Mouse (Mus musculus) bone marrow macrophage, adult 2 months (primary cell): ENCODE data around the gene Spock1. TPM values are rescaled to one million over a fixed set of nuclear protein-coding genes. Genes with fewer than 3 reads are reported as not detected.

ENCODE experiments used
- H3K27ac ChIP-seq: 2 replicates; pipeline ENCODE4 v1.5.1; 2012; ENCODE audit warnings: low read depth, low read length; ENCODE audit not compliant: insufficient read depth
- H3K4me1 ChIP-seq: 2 replicates; pipeline ENCODE4 v1.6.1; 2012; ENCODE audit warnings: low read length; ENCODE audit not compliant: control insufficient read depth, insufficient read depth
- H3K4me3 ChIP-seq: 2 replicates; pipeline ENCODE4 v1.5.1; 2012; ENCODE audit warnings: mild to moderate bottlenecking, low read length, moderate library complexity; ENCODE audit not compliant: insufficient read depth
- CTCF ChIP-seq: IDR thresholded peaks from 2 replicates; pipeline ENCODE4 v1.5.1; 2012; ENCODE audit warnings: low read depth, mild to moderate bottlenecking, low read length, moderate library complexity
- POLR2A ChIP-seq: IDR thresholded peaks from 2 replicates; pipeline ENCODE4 v1.6.1; 2012; ENCODE audit warnings: mild to moderate bottlenecking, low read depth, low read length, borderline replicate concordance
- polyA plus RNA-seq: library from polyadenylated mRNA; stranded (reverse); fragments of >200 nt; gene quantifications from 2 replicates; pipeline ENCODE4 v1.2.4, GENCODE M21; 2012; ENCODE audit not compliant: missing spikeins, insufficient read depth, insufficient read length

Spock1 gene
- polyA plus RNA-seq, 1 experiment: not detected

DNA sequence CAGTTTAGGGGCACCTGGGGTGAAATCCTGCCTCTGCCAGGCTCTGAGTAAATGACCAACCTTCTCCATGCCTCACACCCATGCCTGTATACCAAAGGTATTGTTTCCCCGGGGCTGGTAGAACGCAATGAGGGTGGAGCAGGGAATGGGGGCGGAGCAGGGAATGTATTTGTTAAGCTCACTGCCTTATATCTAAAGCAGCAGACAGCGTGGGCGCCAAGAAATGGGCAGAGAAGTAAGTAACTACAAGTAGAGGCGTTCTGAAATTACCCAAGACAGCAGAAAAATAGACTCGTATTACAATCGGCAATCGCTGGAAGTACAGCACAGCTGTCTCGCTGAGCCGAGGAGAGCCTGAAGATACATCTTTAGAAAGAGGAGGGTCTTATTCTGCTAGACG, 125.2 kb downstream of the Spock1 start:
- Histone ChIP-seq H3K4me3 (no peak overlapping the region), H3K27ac (no peak overlapping the region), H3K4me1 (no peaks in the 10 kb centered on the region)
- TF ChIP-seq CTCF (no peak), POLR2A (no peak)

DNA sequence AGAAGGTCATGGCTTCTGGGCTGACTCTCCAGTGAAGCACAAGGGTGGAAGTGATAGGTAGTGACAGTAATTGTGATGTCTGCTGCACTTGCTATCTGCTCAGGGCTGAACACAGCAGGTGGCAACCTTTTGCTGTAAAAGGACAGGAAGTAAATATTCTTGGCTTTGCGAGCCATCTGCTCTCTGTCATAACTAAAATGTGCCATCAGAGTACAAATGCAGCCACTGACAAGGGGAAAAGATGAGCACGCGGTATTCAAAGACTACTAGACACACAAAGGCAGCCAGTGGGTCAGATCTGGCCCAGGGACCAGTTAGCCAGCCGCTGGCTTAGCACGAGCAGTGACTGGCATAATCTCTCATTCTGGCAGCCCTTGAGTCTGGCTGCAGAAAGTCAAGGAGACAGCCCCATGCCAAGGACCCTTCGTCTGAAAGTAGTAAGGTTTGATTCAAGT, 126.0 kb downstream of the Spock1 start:
- Histone ChIP-seq H3K4me3 (no peak overlapping the region), H3K27ac (no peak overlapping the region), H3K4me1 (no peaks in the 10 kb centered on the region)
- TF ChIP-seq CTCF (no peak), POLR2A (no peak)

DNA sequence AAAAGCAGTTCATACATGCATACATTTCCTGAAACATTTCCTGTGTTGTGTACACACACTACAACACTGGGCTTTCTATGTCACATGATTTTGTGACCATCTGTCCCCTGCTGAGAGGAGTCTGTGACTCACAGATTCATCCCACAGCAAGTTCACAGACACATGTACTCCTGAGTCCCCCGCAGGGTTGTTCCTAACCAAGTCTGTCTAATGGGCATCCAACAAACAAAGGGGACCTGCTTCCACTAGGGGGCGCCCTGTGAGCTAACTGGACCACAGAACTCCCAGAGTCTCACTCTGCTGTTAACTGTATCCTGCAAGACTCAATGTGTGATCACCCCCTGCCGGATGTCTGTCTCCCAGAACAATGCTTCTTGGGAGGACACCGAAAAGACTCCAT, 129.0 kb downstream of the Spock1 start:
- no peak overlapping the region for H3K27ac ChIP-seq
- no peak overlapping the region for H3K4me3 ChIP-seq
- TF ChIP-seq POLR2A (no peak), CTCF (0 out of 2 replicates have a peak, but pooled peaks have one; percentile 26)
- H3K4me1 ChIP-seq: no peaks in the 10 kb centered on the region

DNA sequence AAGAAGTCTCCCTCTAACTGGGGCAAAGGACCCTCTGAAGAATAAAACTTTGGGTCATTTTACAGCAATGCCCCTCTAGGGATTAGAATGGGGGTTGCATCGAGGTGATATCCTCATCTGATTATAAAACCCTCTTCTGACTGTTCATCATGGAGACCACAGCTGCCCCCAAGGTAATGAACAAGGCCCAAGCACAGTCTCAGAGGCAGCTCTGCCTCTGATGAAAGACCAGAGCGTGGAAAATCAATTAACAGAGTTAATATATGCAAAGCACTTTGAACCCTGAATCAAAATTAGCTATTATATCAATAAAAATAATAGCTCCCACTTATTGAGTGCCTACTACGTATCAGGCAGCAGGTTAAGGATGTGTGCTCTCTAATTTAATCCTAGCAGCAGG, 129.6 kb downstream of the Spock1 start:
- Histone ChIP-seq H3K27ac (no peak overlapping the region), H3K4me1 (no peaks in the 10 kb centered on the region), H3K4me3 (no peak overlapping the region)
- TF ChIP-seq POLR2A: no peak
- TF ChIP-seq CTCF: no peak

DNA sequence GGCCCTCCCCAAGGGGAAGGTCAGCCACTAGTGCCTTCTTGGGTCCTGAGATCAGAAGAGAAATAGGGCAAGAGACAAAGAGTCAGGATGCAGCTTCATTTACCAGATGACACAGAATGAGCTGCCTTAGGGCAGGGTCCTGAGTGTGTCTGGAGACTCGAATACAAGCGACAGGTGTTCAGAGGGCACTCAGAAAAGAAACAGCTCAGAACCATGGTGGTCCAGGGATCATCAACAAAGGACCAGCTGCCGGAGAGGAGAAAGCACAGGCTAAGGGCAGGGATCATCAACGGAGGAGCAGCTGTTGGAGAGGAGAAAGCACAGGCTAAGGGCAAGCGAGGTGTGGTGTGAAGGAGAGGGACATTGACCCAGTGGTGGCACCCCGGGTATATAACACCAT, 136.1 kb downstream of the Spock1 start:
- no peak overlapping the region for H3K4me3 ChIP-seq
- no peak for TF ChIP-seq POLR2A
- TF ChIP-seq CTCF: no peak
- no peak overlapping the region for H3K27ac ChIP-seq
- H3K4me1 ChIP-seq: no peaks in the 10 kb centered on the region

DNA sequence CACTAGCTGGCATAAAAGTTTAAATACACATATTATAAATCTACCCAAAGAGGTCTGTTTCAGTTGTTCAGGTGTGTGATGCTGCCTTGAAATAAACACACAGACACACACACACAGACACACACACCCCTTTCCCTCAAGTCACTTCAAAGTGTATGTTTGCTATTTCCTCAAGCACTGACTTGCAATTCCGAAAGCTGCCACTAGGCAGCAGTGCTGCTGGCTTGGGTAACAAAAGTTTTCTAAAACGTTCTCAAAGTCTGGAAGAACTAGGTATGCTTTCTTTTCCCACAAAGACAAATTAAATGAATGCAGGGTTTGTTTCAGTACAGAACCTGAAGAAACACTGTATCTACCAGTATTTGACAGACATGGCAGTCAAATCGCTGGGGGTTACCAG, 141.4 kb downstream of the Spock1 start:
- Histone ChIP-seq H3K4me3 (no peak overlapping the region), H3K27ac (no peak overlapping the region), H3K4me1 (no peaks in the 10 kb centered on the region)
- no peak for TF ChIP-seq CTCF
- TF ChIP-seq POLR2A: no peak

DNA sequence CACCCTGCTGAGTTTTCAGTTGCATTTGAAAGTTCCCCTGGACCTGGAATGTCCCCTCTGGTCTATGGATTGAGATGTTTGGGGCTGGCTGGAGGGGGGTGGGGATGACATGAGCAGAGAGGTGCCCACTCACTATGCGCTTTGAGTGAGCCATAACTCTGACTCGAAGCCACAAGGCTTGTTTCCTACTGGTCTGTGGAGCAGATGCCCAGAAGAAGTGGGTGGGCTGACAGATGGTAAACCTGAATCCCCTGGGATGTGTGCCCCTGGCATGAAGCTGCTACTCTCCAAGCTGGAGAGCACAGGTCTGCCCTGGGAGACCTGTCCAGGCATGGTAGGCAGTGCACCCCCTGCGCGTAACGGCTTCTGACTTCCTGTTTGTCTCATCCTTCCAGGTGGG, 147.0 kb downstream of the Spock1 start:
- H3K4me3 ChIP-seq: no peak overlapping the region
- H3K4me1 ChIP-seq: no peaks in the 10 kb centered on the region
- H3K27ac ChIP-seq: no peak overlapping the region
- TF ChIP-seq POLR2A (no peak), CTCF (no peak)

DNA sequence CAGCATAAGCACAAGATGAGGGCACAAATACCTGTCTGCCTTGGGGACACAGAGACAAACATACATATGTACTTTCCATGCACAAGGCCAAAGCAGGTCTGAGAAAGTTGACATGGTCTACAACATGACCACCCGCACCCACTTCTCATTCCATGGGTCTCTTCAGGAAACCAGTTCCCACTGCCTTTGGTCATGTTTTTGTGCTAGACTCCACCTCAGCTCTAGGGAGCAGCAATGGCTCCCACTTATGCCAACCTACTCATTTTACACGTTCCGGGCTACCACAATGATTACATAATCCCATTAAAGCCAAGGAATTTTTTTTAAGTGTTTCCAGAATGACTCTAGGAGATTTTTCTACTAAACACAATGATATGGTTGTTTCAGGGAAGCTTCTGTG, 147.5 kb downstream of the Spock1 start:
- Histone ChIP-seq H3K4me1 (no peaks in the 10 kb centered on the region), H3K27ac (no peak overlapping the region), H3K4me3 (no peak overlapping the region)
- TF ChIP-seq POLR2A (no peak), CTCF (no peak)

DNA sequence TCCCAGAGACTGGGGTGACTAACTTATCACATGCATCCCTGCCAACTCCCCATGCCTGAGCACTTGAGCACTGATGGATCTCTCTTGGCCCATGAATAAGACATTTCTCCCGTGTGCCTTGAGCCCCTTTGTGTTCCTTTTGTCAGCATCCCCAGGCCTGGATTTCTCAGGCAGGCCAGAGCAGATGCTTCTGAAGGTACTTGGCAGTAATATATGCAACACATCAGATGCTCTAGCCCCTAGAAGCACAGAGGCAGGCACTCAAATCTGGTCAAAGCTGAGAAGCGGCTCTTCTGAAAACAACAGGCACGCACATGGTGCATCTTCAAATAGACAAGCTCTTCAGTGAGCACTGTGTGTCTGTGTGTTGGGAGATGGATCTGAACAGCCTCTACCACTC, 151.8 kb downstream of the Spock1 start:
- H3K27ac ChIP-seq: no peak overlapping the region
- no peaks in the 10 kb centered on the region for H3K4me1 ChIP-seq
- H3K4me3 ChIP-seq: no peak overlapping the region
- TF ChIP-seq CTCF (no peak), POLR2A (no peak)

DNA sequence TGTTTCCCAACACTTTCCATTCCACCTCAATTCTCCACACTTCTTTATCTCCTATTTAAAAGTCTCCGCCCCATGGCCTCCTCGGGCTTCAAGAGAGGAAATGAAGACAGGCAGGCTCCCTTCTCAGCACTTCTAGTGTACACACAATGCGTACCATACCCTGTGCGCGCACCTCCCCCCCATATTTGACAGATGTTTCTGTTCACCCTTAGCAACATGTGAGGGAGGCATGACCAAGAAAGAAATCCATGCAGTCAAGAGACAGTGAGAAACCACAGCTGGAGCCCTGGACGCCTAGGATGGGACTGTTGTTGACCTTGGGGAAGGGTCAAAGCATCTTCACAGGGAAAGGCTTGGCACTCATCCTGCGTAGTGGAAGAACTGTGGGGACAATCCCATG, 157.3 kb downstream of the Spock1 start:
- Histone ChIP-seq H3K27ac (no peak overlapping the region), H3K4me3 (no peak overlapping the region), H3K4me1 (no peaks in the 10 kb centered on the region)
- no peak for TF ChIP-seq CTCF
- no peak for TF ChIP-seq POLR2A

DNA sequence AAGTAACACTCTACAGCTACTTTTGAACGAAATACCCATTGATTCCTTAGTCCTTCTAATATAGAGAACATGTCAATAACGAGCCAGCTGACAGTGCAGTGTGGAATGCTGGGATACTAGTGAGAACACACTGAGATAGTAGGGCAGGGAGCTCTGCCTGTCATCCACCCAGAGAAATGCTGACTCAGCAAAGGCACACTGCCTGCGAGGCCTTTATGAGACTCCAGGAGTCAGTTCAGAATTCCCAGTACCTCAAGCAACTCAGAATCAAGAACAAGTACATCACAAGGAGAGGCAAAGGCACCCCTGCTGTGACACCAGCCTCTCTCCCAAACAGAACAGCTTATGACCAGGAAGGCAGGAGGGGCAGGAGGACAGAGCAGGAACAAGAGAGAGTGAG, 163.5 kb downstream of the Spock1 start:
- TF ChIP-seq CTCF (no peak), POLR2A (no peak)
- no peak overlapping the region for H3K27ac ChIP-seq

More for the DNA sequence above, 163.5 kb downstream of the Spock1 start:
- Histone ChIP-seq H3K4me1 (no peaks in the 10 kb centered on the region), H3K4me3 (no peak overlapping the region)
